Mouse (Mus musculus) limb, embryonic 15.5 days (tissue): ENCODE results near the gene 1300017J02Rik. TPM values are rescaled to one million over a fixed set of nuclear protein-coding genes. Genes with fewer than 3 reads are reported as not detected.
"Not testable (repeated sequence)": the region's sequence is repeated elsewhere in the genome, so short reads cannot be mapped to it uniquely, and the experiment has no call there.

Source experiments
- ATAC-seq: fragments of 200-750 bp; cut with Nextera tagmentation; 2 replicates; pipeline ENCODE4 v1.8.0; 2017; ENCODE audit warnings: low read depth, moderate TSS enrichment; ENCODE audit not compliant: insufficient number of reproducible peaks, low FRiP score, low TSS enrichment
- H3K27ac ChIP-seq: fragments of 300-500 bp; sonication (generic); 2 replicates; pipeline ENCODE4 v1.5.1; 2015; ENCODE audit warnings: moderate library complexity, mild to moderate bottlenecking, inconsistent platforms
- H3K27me3 ChIP-seq: fragments of 300-500 bp; sonication (generic); 2 replicates; pipeline ENCODE4 v1.6.1; 2015; ENCODE audit warnings: inconsistent platforms
- H3K36me3 ChIP-seq: fragments of 300-500 bp; sonication (generic); 2 replicates; pipeline ENCODE4 v1.6.1; 2015; ENCODE audit warnings: inconsistent platforms
- H3K4me1 ChIP-seq: fragments of 300-500 bp; sonication (generic); 2 replicates; pipeline ENCODE4 v1.6.1; 2015; ENCODE audit warnings: inconsistent platforms
- H3K4me2 ChIP-seq: fragments of 300-500 bp; sonication (generic); 2 replicates; pipeline ENCODE4 v1.6.1; 2015; ENCODE audit warnings: mild to moderate bottlenecking, inconsistent platforms
- H3K4me3 ChIP-seq: fragments of 300-500 bp; sonication (generic); 2 replicates; pipeline ENCODE4 v1.5.1; 2015; ENCODE audit warnings: mild to moderate bottlenecking, inconsistent platforms
- H3K9ac ChIP-seq: fragments of 300-500 bp; sonication (generic); 2 replicates; pipeline ENCODE4 v1.6.1; 2015; ENCODE audit warnings: inconsistent platforms
- H3K9me3 ChIP-seq: fragments of 300-500 bp; sonication (generic); 2 replicates; pipeline ENCODE4 v1.6.1; 2016; ENCODE audit warnings: inconsistent platforms
- WGBS: fragments of 180-500 bp; shearing (Covaris S2); methylation state at CpG from one replicate; pipeline ENCODE4 v1.1.7; 2015; 5-methylcytosine and 5-hydroxymethylcytosine counted together
- polyA plus RNA-seq: library from polyadenylated mRNA; unstranded; fragments of >200 nt; fragmentation: Nextera tagmentation; extraction: Ambion mirVana; gene quantifications from 2 replicates; pipeline ENCODE4 v1.2.1, GENCODE M21; 2015

1300017J02Rik gene
- polyA plus RNA-seq, result 0.88 and 1.5 TPM in 2 replicates

- peaks cover 4% of the 10 kb centered on the region; the same call in 1 of the 2 replicates for H3K4me1 ChIP-seq
- peak within 1 kb of the TSS; percentile 93 for H3K27ac ChIP-seq
- H3K27me3 ChIP-seq, result no peaks in the 10 kb centered on the region
- peaks cover 22% of the 10 kb centered on the region for H3K36me3 ChIP-seq
- H3K9ac ChIP-seq, result peak within 1 kb of the TSS; percentile 81
- WGBS, result under 1% methylated on average over 49 of the region's 49 CpGs
- ATAC-seq, result peak; percentile 92
- peak within 1 kb of the TSS; percentile 74 for H3K4me2 ChIP-seq
- H3K9me3 ChIP-seq, result no peaks in the 10 kb centered on the region
- H3K4me3 ChIP-seq, result peak within 1 kb of the TSS; percentile 81
These were observed at the start of gene 1300017J02Rik, which contains the start of gene Topbp1 for GRCm38 (mm10) chr9:103304927-103305326. 1300017J02Rik (minus strand) TSS chr9:103305082. Topbp1 (plus strand) TSS chr9:103305215.

- H3K36me3 ChIP-seq, result peaks cover 52% of the 10 kb centered on the region
- H3K27me3 ChIP-seq, H3K4me3 ChIP-seq, ATAC-seq, H3K4me1 ChIP-seq, H3K9me3 ChIP-seq, H3K27ac ChIP-seq, H3K9ac ChIP-seq, H3K4me2 ChIP-seq: not testable (repeated sequence)
- WGBS, result 78% methylated on average over 7 of the region's 7 CpGs
These were observed 48.8 kb upstream of the 1300017J02Rik start for GRCm38 (mm10) chr9:103353500-103354260.

GRCm38 (mm10) chr9:103348791-103349190 is 43.9 kb upstream of the 1300017J02Rik start:
- H3K27me3 ChIP-seq, result no peaks in the 10 kb centered on the region
- no peak for ATAC-seq
- no peaks in the 10 kb centered on the region for H3K9me3 ChIP-seq
- no peaks in the 10 kb centered on the region for H3K4me1 ChIP-seq
- no peak overlapping the region for H3K4me2 ChIP-seq
- H3K9ac ChIP-seq, result no peak overlapping the region
- H3K36me3 ChIP-seq, result peaks cover 50% of the 10 kb centered on the region
- H3K27ac ChIP-seq, result no peak overlapping the region
- no peak overlapping the region for H3K4me3 ChIP-seq

- Histone ChIP-seq H3K4me2 (no peak overlapping the region), H3K9ac (no peak overlapping the region), H3K27ac (no peak overlapping the region), H3K4me1 (no peaks in the 10 kb centered on the region), H3K36me3 (peaks cover 55% of the 10 kb centered on the region), H3K27me3 (no peaks in the 10 kb centered on the region), H3K9me3 (no peaks in the 10 kb centered on the region), H3K4me3 (no peak overlapping the region)
- no peak for ATAC-seq
- 85% methylated on average over 1 of the region's 1 CpGs for WGBS
These were observed 43.2 kb upstream of the 1300017J02Rik start for GRCm38 (mm10) chr9:103347996-103348490.

GRCm38 (mm10) chr9:103347045-103347444 is 42.2 kb upstream of the 1300017J02Rik start:
- H3K4me1 ChIP-seq, result no peaks in the 10 kb centered on the region
- H3K36me3 ChIP-seq, result peaks cover 57% of the 10 kb centered on the region
- 75% methylated on average over 4 of the region's 4 CpGs for WGBS
- no peak overlapping the region for H3K9ac ChIP-seq
- ATAC-seq, result no peak
- no peak overlapping the region for H3K4me2 ChIP-seq
- H3K4me3 ChIP-seq, result no peak overlapping the region
- H3K9me3 ChIP-seq, result no peaks in the 10 kb centered on the region
- H3K27ac ChIP-seq, result no peak overlapping the region
- H3K27me3 ChIP-seq, result no peaks in the 10 kb centered on the region

- no peaks in the 10 kb centered on the region for H3K27me3 ChIP-seq
- no peak overlapping the region for H3K4me2 ChIP-seq
- H3K9me3 ChIP-seq, result no peaks in the 10 kb centered on the region
- ATAC-seq, result no peak
- peaks cover 81% of the 10 kb centered on the region for H3K36me3 ChIP-seq
- H3K9ac ChIP-seq, result no peak overlapping the region
- H3K27ac ChIP-seq, result no peak overlapping the region
- no peaks in the 10 kb centered on the region for H3K4me1 ChIP-seq
- no peak overlapping the region for H3K4me3 ChIP-seq
These were observed 32.0 kb upstream of the 1300017J02Rik start for GRCm38 (mm10) chr9:103336912-103337311.

- Histone ChIP-seq H3K4me1 (no peaks in the 10 kb centered on the region), H3K9ac (no peak overlapping the region), H3K4me3 (no peak overlapping the region), H3K36me3 (peaks cover 76% of the 10 kb centered on the region), H3K27ac (no peak overlapping the region), H3K27me3 (no peaks in the 10 kb centered on the region), H3K4me2 (no peak overlapping the region), H3K9me3 (no peaks in the 10 kb centered on the region)
- WGBS, result 87% methylated on average over 6 of the region's 6 CpGs
- ATAC-seq, result no peak
These were observed 27.8 kb upstream of the 1300017J02Rik start for GRCm38 (mm10) chr9:103332663-103333062.

GRCm38 (mm10) chr9:103326449-103326848 is 21.6 kb upstream of the 1300017J02Rik start:
- no peaks in the 10 kb centered on the region for H3K9me3 ChIP-seq
- H3K4me1 ChIP-seq, result no peaks in the 10 kb centered on the region
- no peak for ATAC-seq
- no peak overlapping the region for H3K27ac ChIP-seq
- no peak overlapping the region for H3K4me3 ChIP-seq
- peaks cover 77% of the 10 kb centered on the region for H3K36me3 ChIP-seq
- 86% methylated on average over 9 of the region's 9 CpGs for WGBS
- H3K27me3 ChIP-seq, result no peaks in the 10 kb centered on the region
- no peak overlapping the region for H3K4me2 ChIP-seq
- H3K9ac ChIP-seq, result no peak overlapping the region

GRCm38 (mm10) chr9:103324678-103325077 is 19.8 kb upstream of the 1300017J02Rik start:
- Histone ChIP-seq H3K27ac (no peak overlapping the region), H3K36me3 (peaks cover 86% of the 10 kb centered on the region), H3K27me3 (no peaks in the 10 kb centered on the region), H3K9ac (no peak overlapping the region), H3K9me3 (no peaks in the 10 kb centered on the region), H3K4me3 (no peak overlapping the region), H3K4me1 (no peaks in the 10 kb centered on the region), H3K4me2 (no peak overlapping the region)
- WGBS, result 92% methylated on average over 1 of the region's 2 CpGs
- no peak for ATAC-seq

GRCm38 (mm10) chr9:103309832-103310231 is 5.0 kb upstream of the 1300017J02Rik start:
- Histone ChIP-seq H3K27ac (no peak overlapping the region), H3K27me3 (no peaks in the 10 kb centered on the region), H3K4me3 (no peak overlapping the region), H3K9ac (no peak overlapping the region), H3K36me3 (peaks cover 52% of the 10 kb centered on the region), H3K4me2 (no peak overlapping the region), H3K4me1 (peaks cover 4% of the 10 kb centered on the region; the same call in 1 of the 2 replicates), H3K9me3 (no peaks in the 10 kb centered on the region)
- no peak for ATAC-seq
- 88% methylated on average over 6 of the region's 6 CpGs for WGBS

GRCm38 (mm10) chr9:103305332-103306041 is 605 bp upstream of the 1300017J02Rik start:
- ATAC-seq, result peak; percentile 59
- peak overlapping the region; percentile 74 for H3K4me2 ChIP-seq
- peak overlapping the region; percentile 83 for H3K27ac ChIP-seq
- peaks cover 4% of the 10 kb centered on the region; the same call in 1 of the 2 replicates for H3K4me1 ChIP-seq
- peaks cover 23% of the 10 kb centered on the region for H3K36me3 ChIP-seq
- peak overlapping the region; percentile 81 for H3K4me3 ChIP-seq
- H3K27me3 ChIP-seq, result no peaks in the 10 kb centered on the region
- no peaks in the 10 kb centered on the region for H3K9me3 ChIP-seq
- WGBS, result under 1% methylated on average over 40 of the region's 40 CpGs
- H3K9ac ChIP-seq, result peak overlapping the region; percentile 81

GRCm38 (mm10) chr9:103302666-103303065 is 2.2 kb downstream of the 1300017J02Rik start:
- H3K4me1 ChIP-seq, result peaks cover 4% of the 10 kb centered on the region; the same call in 1 of the 2 replicates
- no peak overlapping the region for H3K9ac ChIP-seq
- H3K27me3 ChIP-seq, result no peaks in the 10 kb centered on the region
- no peak overlapping the region for H3K4me2 ChIP-seq
- ATAC-seq, result peak; percentile 31; the same call in 1 of the 2 replicates
- H3K27ac ChIP-seq, result no peak overlapping the region
- H3K9me3 ChIP-seq, result no peaks in the 10 kb centered on the region
- H3K36me3 ChIP-seq, result peaks cover 3% of the 10 kb centered on the region; the same call in 1 of the 2 replicates
- no peak overlapping the region for H3K4me3 ChIP-seq
- 58% methylated on average over 3 of the region's 3 CpGs for WGBS
